Mouse (Mus musculus) liver, postnatal 0 days (tissue): ENCODE measurements around the gene Dpf3. TPM values are rescaled to one million over a fixed set of nuclear protein-coding genes. Genes with fewer than 3 reads are reported as not detected.

ENCODE experiments used
- ATAC-seq: fragments of 200-750 bp; cut with Nextera tagmentation; 2 replicates; pipeline ENCODE4 v1.8.0; 2017; ENCODE audit warnings: mild to moderate bottlenecking, moderate library complexity
- DNase-seq: peaks from one replicate; pipeline ENCODE4 v3.0.0-alpha.2; 2016
- H3K27ac ChIP-seq: fragments of 300-500 bp; sonication (generic); 2 replicates; pipeline ENCODE4 v1.5.1; 2014; ENCODE audit warnings: antibody characterized with exemption, moderate library complexity, mild to moderate bottlenecking, low read depth
- H3K27me3 ChIP-seq: fragments of 300-500 bp; sonication (generic); 2 replicates; pipeline ENCODE4 v1.6.1; 2014; ENCODE audit warnings: low read length, control low read depth, mixed read lengths; ENCODE audit not compliant: insufficient read depth
- H3K36me3 ChIP-seq: fragments of 300-500 bp; sonication (generic); replicated peaks from 2 replicates; pipeline ENCODE4 v1.6.1; 2014; ENCODE audit warnings: mild to moderate bottlenecking, control low read depth, low read length, moderate library complexity, mixed read lengths; ENCODE audit not compliant: insufficient read depth
- H3K4me1 ChIP-seq: fragments of 300-500 bp; sonication (generic); 2 replicates; pipeline ENCODE4 v1.6.1; 2014; ENCODE audit warnings: antibody characterized with exemption, mild to moderate bottlenecking, control low read depth; ENCODE audit not compliant: insufficient read depth
- H3K4me2 ChIP-seq: fragments of 300-500 bp; sonication (generic); 2 replicates; pipeline ENCODE4 v1.6.1; 2014; ENCODE audit warnings: low read depth, mild to moderate bottlenecking, low read length, moderate library complexity, mixed read lengths
- H3K4me3 ChIP-seq: fragments of 300-500 bp; sonication (generic); 2 replicates; pipeline ENCODE4 v1.5.1; 2014; ENCODE audit warnings: low read depth, low read length
- H3K9ac ChIP-seq: fragments of 300-500 bp; sonication (generic); replicated peaks from 2 replicates; pipeline ENCODE4 v1.6.1; 2014; ENCODE audit warnings: mild to moderate bottlenecking, moderate library complexity
- H3K9me3 ChIP-seq: fragments of 300-500 bp; sonication (generic); 2 replicates; pipeline ENCODE4 v1.6.1; 2016; ENCODE audit warnings: mild to moderate bottlenecking, control low read depth, low read length, mixed read lengths
- CTCF ChIP-seq: sonication (generic); IDR thresholded peaks from 2 replicates; pipeline ENCODE4 v1.5.1; 2016; ENCODE audit warnings: antibody characterized with exemption, low read depth
- EP300 ChIP-seq: IDR thresholded peaks from 2 replicates; pipeline ENCODE4 v1.6.1; 2016; ENCODE audit warnings: antibody characterized with exemption, low read depth, mild to moderate bottlenecking
- WGBS: fragments of 180-500 bp; shearing (Covaris S2); extraction: QIAGEN DNeasy Blood & Tissue Kit; methylation state at CpG from one replicate; pipeline ENCODE4 v1.1.7; 2014; ENCODE audit not compliant: insufficient replicate concordance; 5-methylcytosine and 5-hydroxymethylcytosine counted together
- polyA plus RNA-seq: library from polyadenylated mRNA; unstranded; fragments of >200 nt; fragmentation: Nextera tagmentation; extraction: Ambion mirVana; gene quantifications from 2 replicates; pipeline ENCODE4 v1.2.1, GENCODE M21; 2015

Gene Dpf3
- polyA plus RNA-seq, 1 experiment from 2014 or later = 7.5 TPM

- H3K4me2 ChIP-seq = peak overlapping the region; percentile 73
- H3K4me1 ChIP-seq = peaks cover 20% of the 10 kb centered on the region
- TF ChIP-seq EP300 (no peak), CTCF (no peak)
- H3K27me3 ChIP-seq = no peaks in the 10 kb centered on the region
- no peak for DNase-seq
- H3K9ac ChIP-seq = peak overlapping the region; percentile 62
- no peak for ATAC-seq
- no peaks in the 10 kb centered on the region for H3K9me3 ChIP-seq
- 37% methylated on average over 8 of the region's 8 CpGs for WGBS
- H3K36me3 ChIP-seq = no peaks in the 10 kb centered on the region
- peak overlapping the region; percentile 75 for H3K4me3 ChIP-seq
- peak overlapping the region; percentile 78 for H3K27ac ChIP-seq
Observed at GRCm38 (mm10) chr12:83521083-83521482, 33.6 kb upstream of the Dpf3 start.

- DNase-seq (peak; percentile 99), ATAC-seq (peak; percentile 98)
- Histone ChIP-seq H3K27me3 (no peaks in the 10 kb centered on the region), H3K9ac (peak within 1 kb of the TSS; percentile 62), H3K4me1 (peaks cover 14% of the 10 kb centered on the region), H3K27ac (peak within 1 kb of the TSS; percentile 78), H3K9me3 (no peaks in the 10 kb centered on the region), H3K36me3 (no peaks in the 10 kb centered on the region), H3K4me3 (peak within 1 kb of the TSS; percentile 75), H3K4me2 (peak within 1 kb of the TSS; percentile 73)
- peak; percentile 58 for TF ChIP-seq CTCF
- TF ChIP-seq EP300 = no peak
- WGBS = under 1% methylated on average over 32 of the region's 32 CpGs
Observed at GRCm38 (mm10) chr12:83520311-83520890, 32.9 kb upstream of the Dpf3 start, which contains the start of gene Dcaf4. Dcaf4 (plus strand) TSS chr12:83520466.

DNA sequence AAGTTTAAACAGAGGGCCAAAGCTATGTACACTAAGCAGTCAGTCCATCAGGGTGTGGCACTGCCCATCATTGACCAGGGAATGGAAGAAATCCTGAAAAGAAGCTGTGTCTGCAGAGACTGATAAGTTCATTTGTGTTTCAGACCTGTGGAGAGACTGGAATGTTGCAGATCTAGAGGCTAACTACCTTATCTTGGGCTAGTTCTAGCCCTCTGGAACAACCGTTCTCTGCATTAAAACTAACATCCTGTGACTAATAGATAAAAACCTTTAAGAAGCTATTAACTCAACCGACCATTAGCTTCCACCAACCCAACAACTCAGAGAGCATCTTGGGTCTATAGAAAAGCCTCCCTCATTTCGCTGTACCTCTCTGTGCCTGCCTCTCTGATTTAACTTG is 30.1 kb upstream of the Dpf3 start:
- no peaks in the 10 kb centered on the region for H3K36me3 ChIP-seq
- no peak overlapping the region for H3K4me2 ChIP-seq
- ATAC-seq (no peak), DNase-seq (no peak)
- H3K4me3 ChIP-seq = no peak overlapping the region
- H3K4me1 ChIP-seq = peaks cover 9% of the 10 kb centered on the region
- no peak for TF ChIP-seq CTCF
- peak; percentile 83 for TF ChIP-seq EP300
- no peak overlapping the region for H3K9ac ChIP-seq
- H3K9me3 ChIP-seq = no peaks in the 10 kb centered on the region
- H3K27ac ChIP-seq = no peak overlapping the region
- WGBS = 67% methylated on average over 3 of the region's 3 CpGs
- H3K27me3 ChIP-seq = no peaks in the 10 kb centered on the region

- Histone ChIP-seq H3K27me3 (no peaks in the 10 kb centered on the region), H3K27ac (no peak overlapping the region), H3K4me2 (no peak overlapping the region), H3K4me1 (no peaks in the 10 kb centered on the region), H3K9ac (no peak overlapping the region), H3K36me3 (no peaks in the 10 kb centered on the region), H3K9me3 (no peaks in the 10 kb centered on the region), H3K4me3 (no peak overlapping the region)
- DNase-seq (no peak), ATAC-seq (no peak)
- WGBS = 82% methylated on average over 4 of the region's 4 CpGs
- TF ChIP-seq EP300 (no peak), CTCF (no peak)
Observed at GRCm38 (mm10) chr12:83514216-83514615, 26.7 kb upstream of the Dpf3 start.

DNA sequence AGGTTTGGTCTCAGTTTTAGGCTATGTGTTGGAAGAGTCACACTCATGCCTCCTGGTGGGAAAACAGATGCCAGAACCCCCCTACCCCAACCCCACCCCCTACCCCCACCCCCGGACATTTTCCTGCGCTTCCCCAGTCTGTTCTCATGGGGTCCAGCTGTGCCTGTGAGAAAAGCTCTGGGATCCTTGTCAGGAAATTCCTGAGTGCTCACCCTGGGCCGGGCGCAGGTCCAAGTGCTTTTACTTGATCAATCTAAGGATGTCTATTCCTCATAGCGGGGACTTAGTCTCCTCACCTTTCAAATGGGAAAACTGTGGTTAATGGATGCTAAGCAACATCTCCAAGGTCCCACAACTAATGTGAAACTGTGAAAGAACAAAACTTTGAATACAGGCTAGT is 25.7 kb upstream of the Dpf3 start:
- no peak for ATAC-seq
- TF ChIP-seq EP300 (no peak), CTCF (no peak)

GRCm38 (mm10) chr12:83512783-83513182 is 25.3 kb upstream of the Dpf3 start:
- Histone ChIP-seq H3K27me3 (no peaks in the 10 kb centered on the region), H3K4me2 (no peak overlapping the region), H3K4me3 (no peak overlapping the region), H3K36me3 (no peaks in the 10 kb centered on the region), H3K9me3 (no peaks in the 10 kb centered on the region), H3K9ac (no peak overlapping the region), H3K4me1 (no peaks in the 10 kb centered on the region), H3K27ac (no peak overlapping the region)
- ATAC-seq (no peak), DNase-seq (no peak)
- TF ChIP-seq EP300 = no peak
- no peak for TF ChIP-seq CTCF
- 27% methylated on average over 4 of the region's 4 CpGs for WGBS

More for the DNA sequence above, 25.7 kb upstream of the Dpf3 start:
- no peaks in the 10 kb centered on the region for H3K36me3 ChIP-seq
- H3K9ac ChIP-seq = no peak overlapping the region
- no peaks in the 10 kb centered on the region for H3K27me3 ChIP-seq
- H3K4me2 ChIP-seq = no peak overlapping the region
- H3K4me1 ChIP-seq = no peaks in the 10 kb centered on the region
- H3K27ac ChIP-seq = no peak overlapping the region
- 49% methylated on average over 5 of the region's 5 CpGs for WGBS
- DNase-seq = no peak
- H3K4me3 ChIP-seq = no peak overlapping the region
- no peaks in the 10 kb centered on the region for H3K9me3 ChIP-seq
